Mouse (Mus musculus) heart, embryonic 11.5 days (tissue): ENCODE measurements around the gene Cacna1a. TPM values are rescaled to one million over a fixed set of nuclear protein-coding genes. Genes with fewer than 3 reads are reported as not detected.
A peak's percentile ranks its signal among the peaks of the same experiment; 100 is the strongest.

ENCODE experiments used
- ATAC-seq: fragments of 200-750 bp; cut with Nextera tagmentation; replicated peaks from 2 replicates; pipeline ENCODE4 v1.8.0; 2017; ENCODE audit warnings: moderate library complexity; ENCODE audit not compliant: insufficient number of reproducible peaks, low FRiP score, low TSS enrichment
- H3K27ac ChIP-seq: fragments of 300-500 bp; sonication (generic); 2 replicates; pipeline ENCODE4 v1.5.1; 2014; ENCODE audit warnings: mild to moderate bottlenecking, low read depth, low read length
- H3K27me3 ChIP-seq: fragments of 300-500 bp; sonication (generic); 2 replicates; pipeline ENCODE4 v1.6.1; 2014; ENCODE audit warnings: mild to moderate bottlenecking, low read length, mixed read lengths; ENCODE audit not compliant: control insufficient read depth, insufficient read depth
- H3K36me3 ChIP-seq: fragments of 300-500 bp; sonication (generic); 2 replicates; pipeline ENCODE4 v1.6.1; 2014; ENCODE audit warnings: mild to moderate bottlenecking, low read length, moderate library complexity, mixed read lengths; ENCODE audit not compliant: control insufficient read depth, insufficient read depth
- H3K4me1 ChIP-seq: fragments of 300-500 bp; sonication (generic); 2 replicates; pipeline ENCODE4 v1.6.1; 2014; ENCODE audit warnings: low read length; ENCODE audit not compliant: control insufficient read depth, insufficient read depth
- H3K4me2 ChIP-seq: fragments of 300-500 bp; sonication (generic); 2 replicates; pipeline ENCODE4 v1.6.1; 2014; ENCODE audit warnings: mild to moderate bottlenecking, moderate library complexity
- H3K4me3 ChIP-seq: fragments of 300-500 bp; sonication (generic); 2 replicates; pipeline ENCODE4 v1.5.1; 2014; ENCODE audit warnings: low read depth, low read length
- H3K9ac ChIP-seq: fragments of 300-500 bp; sonication (generic); 2 replicates; pipeline ENCODE4 v1.6.1; 2014; ENCODE audit warnings: mild to moderate bottlenecking, low read depth, low read length, moderate library complexity
- H3K9me3 ChIP-seq: fragments of 300-500 bp; sonication (generic); replicated peaks from 2 replicates; pipeline ENCODE4 v1.6.1; 2016; ENCODE audit warnings: low read length; ENCODE audit not compliant: control insufficient read depth
- WGBS: fragments of 180-500 bp; shearing (Covaris S2); extraction: QIAGEN DNeasy Blood & Tissue Kit; methylation state at CpG from one replicate; pipeline ENCODE4 v1.1.7; 2014; ENCODE audit not compliant: insufficient replicate concordance; 5-methylcytosine and 5-hydroxymethylcytosine counted together
- polyA plus RNA-seq: library from polyadenylated mRNA; unstranded; fragments of >200 nt; fragmentation: Nextera tagmentation; extraction: Ambion mirVana; gene quantifications from 2 replicates; pipeline ENCODE4 v1.2.1, GENCODE M21; 2014

Gene Cacna1a
- polyA plus RNA-seq, 1 experiment from 2014 or later = 6.3 TPM

DNA sequence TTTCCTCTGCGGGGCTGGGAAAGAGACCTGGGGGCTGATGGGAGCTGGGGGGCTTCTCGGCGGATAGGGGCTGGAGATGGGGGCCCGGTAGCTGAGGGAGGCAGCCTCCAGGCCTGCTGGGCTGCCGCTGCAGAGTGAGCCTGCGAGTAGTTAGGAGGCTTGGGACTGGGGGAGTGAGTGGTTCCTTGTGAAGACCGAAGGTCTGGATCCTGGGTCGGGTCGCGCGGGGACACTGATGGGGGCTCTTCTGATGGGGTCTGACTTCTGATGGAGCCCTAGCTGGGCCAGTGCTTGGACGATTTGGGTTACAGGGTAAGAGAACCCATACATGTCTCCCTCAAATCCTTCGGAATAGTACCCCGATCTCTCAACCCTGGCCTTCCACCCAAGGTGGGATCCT, 27.8 kb downstream of the Cacna1a start:
- Histone ChIP-seq H3K27ac (no peak overlapping the region), H3K36me3 (no peaks in the 10 kb centered on the region), H3K4me3 (peak overlapping the region; percentile 62), H3K4me2 (peak overlapping the region; percentile 97), H3K9me3 (peaks cover 4% of the 10 kb centered on the region), H3K27me3 (peaks cover 64% of the 10 kb centered on the region), H3K4me1 (no peaks in the 10 kb centered on the region), H3K9ac (0 out of 2 replicates have a peak overlapping the region, but pooled peaks have one; percentile 59)
- 19% methylated on average over 14 of the region's 14 CpGs for WGBS
- no peak for ATAC-seq

DNA sequence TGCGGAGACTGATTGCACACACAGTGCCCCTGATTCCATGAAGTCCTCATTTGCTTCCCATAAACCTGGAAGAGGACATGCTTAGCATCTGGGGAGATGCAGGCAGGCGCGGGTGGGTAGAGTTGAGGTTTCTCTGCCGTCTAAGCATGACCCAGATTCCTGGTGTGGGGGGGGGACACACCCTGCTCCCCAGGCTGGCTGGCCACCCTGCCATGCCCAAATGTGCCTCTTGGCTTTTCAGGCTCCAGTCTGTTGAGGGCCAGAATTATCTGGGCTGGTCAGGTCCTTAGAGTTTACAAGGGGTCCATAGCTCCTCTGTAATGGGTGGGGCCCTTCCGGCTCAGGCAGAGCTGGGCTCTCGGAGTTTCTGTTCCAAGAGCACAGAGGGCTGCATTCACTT, 28.7 kb downstream of the Cacna1a start:
- no peak overlapping the region for H3K27ac ChIP-seq
- peaks cover 4% of the 10 kb centered on the region for H3K9me3 ChIP-seq
- H3K4me3 ChIP-seq = no peak overlapping the region
- ATAC-seq = no peak
- H3K4me2 ChIP-seq = no peak overlapping the region
- H3K27me3 ChIP-seq = peaks cover 64% of the 10 kb centered on the region
- 66% methylated on average over 6 of the region's 6 CpGs for WGBS
- no peak overlapping the region for H3K9ac ChIP-seq
- H3K36me3 ChIP-seq = no peaks in the 10 kb centered on the region
- no peaks in the 10 kb centered on the region for H3K4me1 ChIP-seq

GRCm38 (mm10) chr8:84417840-84418239, 29.6 kb downstream of the Cacna1a start:
- H3K4me1 ChIP-seq = no peaks in the 10 kb centered on the region
- WGBS = 41% methylated on average over 5 of the region's 5 CpGs
- no peak overlapping the region for H3K9ac ChIP-seq
- H3K9me3 ChIP-seq = peaks cover 4% of the 10 kb centered on the region
- no peak overlapping the region for H3K4me2 ChIP-seq
- H3K27ac ChIP-seq = no peak overlapping the region
- no peaks in the 10 kb centered on the region for H3K36me3 ChIP-seq
- ATAC-seq = no peak
- no peak overlapping the region for H3K4me3 ChIP-seq
- H3K27me3 ChIP-seq = peaks cover 55% of the 10 kb centered on the region

- H3K4me2 ChIP-seq = no peak overlapping the region
- no peaks in the 10 kb centered on the region for H3K4me1 ChIP-seq
- peaks cover 8% of the 10 kb centered on the region for H3K27me3 ChIP-seq
- H3K27ac ChIP-seq = no peak overlapping the region
- no peak overlapping the region for H3K9ac ChIP-seq
- 68% methylated on average over 3 of the region's 3 CpGs for WGBS
- H3K36me3 ChIP-seq = no peaks in the 10 kb centered on the region
- ATAC-seq = no peak
- H3K9me3 ChIP-seq = no peaks in the 10 kb centered on the region
- H3K4me3 ChIP-seq = no peak overlapping the region
Measured at GRCm38 (mm10) chr8:84424426-84424825, 36.2 kb downstream of the Cacna1a start.

- H3K27me3 ChIP-seq = peaks cover 5% of the 10 kb centered on the region
- no peak overlapping the region for H3K9ac ChIP-seq
- no peak overlapping the region for H3K4me2 ChIP-seq
- no peaks in the 10 kb centered on the region for H3K36me3 ChIP-seq
- WGBS = 77% methylated on average over 7 of the region's 7 CpGs
- no peak for ATAC-seq
- no peak overlapping the region for H3K4me3 ChIP-seq
- H3K4me1 ChIP-seq = no peaks in the 10 kb centered on the region
- no peak overlapping the region for H3K27ac ChIP-seq
- H3K9me3 ChIP-seq = no peaks in the 10 kb centered on the region
Measured at GRCm38 (mm10) chr8:84426087-84426486, 37.8 kb downstream of the Cacna1a start.

- no peak overlapping the region for H3K4me2 ChIP-seq
- H3K9ac ChIP-seq = no peak overlapping the region
- 80% methylated on average over 8 of the region's 8 CpGs for WGBS
- no peaks in the 10 kb centered on the region for H3K4me1 ChIP-seq
- peaks cover 5% of the 10 kb centered on the region for H3K27me3 ChIP-seq
- no peak for ATAC-seq
- H3K36me3 ChIP-seq = no peaks in the 10 kb centered on the region
- H3K4me3 ChIP-seq = no peak overlapping the region
- H3K9me3 ChIP-seq = no peaks in the 10 kb centered on the region
- no peak overlapping the region for H3K27ac ChIP-seq
Measured at GRCm38 (mm10) chr8:84426582-84426981, 38.3 kb downstream of the Cacna1a start.

GRCm38 (mm10) chr8:84428034-84428433, 39.8 kb downstream of the Cacna1a start:
- 79% methylated on average over 5 of the region's 5 CpGs for WGBS
- no peak overlapping the region for H3K4me2 ChIP-seq
- no peaks in the 10 kb centered on the region for H3K9me3 ChIP-seq
- H3K27ac ChIP-seq = no peak overlapping the region
- ATAC-seq = no peak
- no peak overlapping the region for H3K9ac ChIP-seq
- H3K36me3 ChIP-seq = no peaks in the 10 kb centered on the region
- no peaks in the 10 kb centered on the region for H3K4me1 ChIP-seq
- peaks cover 5% of the 10 kb centered on the region for H3K27me3 ChIP-seq
- no peak overlapping the region for H3K4me3 ChIP-seq

- H3K9ac ChIP-seq = no peak overlapping the region
- H3K4me2 ChIP-seq = no peak overlapping the region
- no peak overlapping the region for H3K4me3 ChIP-seq
- H3K27ac ChIP-seq = no peak overlapping the region
- no peak for ATAC-seq
- H3K36me3 ChIP-seq = no peaks in the 10 kb centered on the region
- no peaks in the 10 kb centered on the region for H3K4me1 ChIP-seq
- H3K9me3 ChIP-seq = no peaks in the 10 kb centered on the region
- H3K27me3 ChIP-seq = peaks cover 5% of the 10 kb centered on the region
- 29% methylated on average over 4 of the region's 4 CpGs for WGBS
Measured at GRCm38 (mm10) chr8:84429014-84429413, 40.8 kb downstream of the Cacna1a start.

DNA sequence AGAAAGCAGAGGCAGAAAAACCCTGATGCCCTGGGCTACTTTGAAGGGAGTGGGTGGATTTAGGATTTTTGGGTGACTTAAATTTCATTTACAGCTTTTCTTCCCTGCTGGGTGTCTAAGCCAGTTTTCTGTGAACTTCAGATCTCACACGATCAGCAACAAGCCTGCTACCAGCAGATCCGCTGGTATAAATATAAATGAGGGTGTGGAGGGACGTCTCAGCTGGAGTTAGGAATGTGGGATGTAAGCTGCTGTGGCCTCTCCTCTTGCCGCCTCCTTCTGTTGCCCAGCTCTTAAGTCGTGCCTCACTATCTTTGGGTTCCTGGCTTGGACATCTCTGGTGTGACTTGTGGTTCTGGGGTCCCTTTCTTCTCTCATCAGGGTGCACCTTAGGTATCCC, 41.3 kb downstream of the Cacna1a start:
- no peak for ATAC-seq
- Histone ChIP-seq H3K9ac (no peak overlapping the region), H3K4me2 (no peak overlapping the region), H3K27ac (no peak overlapping the region), H3K9me3 (no peaks in the 10 kb centered on the region), H3K4me1 (no peaks in the 10 kb centered on the region), H3K27me3 (peaks cover 5% of the 10 kb centered on the region), H3K36me3 (no peaks in the 10 kb centered on the region), H3K4me3 (no peak overlapping the region)
- WGBS = 11% methylated on average over 5 of the region's 5 CpGs
